Mouse (Mus musculus) liver, postnatal 0 days (tissue): ENCODE results near the gene Tbck. TPM values are rescaled to one million over a fixed set of nuclear protein-coding genes. Genes with fewer than 3 reads are reported as not detected.
A peak's percentile ranks its signal among the peaks of the same experiment; 100 is the strongest.

Experiments
- ATAC-seq: fragments of 200-750 bp; cut with Nextera tagmentation; 2 replicates; pipeline ENCODE4 v1.8.0; 2017; ENCODE audit warnings: mild to moderate bottlenecking, moderate library complexity
- DNase-seq: peaks from one replicate; pipeline ENCODE4 v3.0.0-alpha.2; 2016
- H3K27ac ChIP-seq: fragments of 300-500 bp; sonication (generic); 2 replicates; pipeline ENCODE4 v1.5.1; 2014; ENCODE audit warnings: antibody characterized with exemption, moderate library complexity, mild to moderate bottlenecking, low read depth
- H3K27me3 ChIP-seq: fragments of 300-500 bp; sonication (generic); 2 replicates; pipeline ENCODE4 v1.6.1; 2014; ENCODE audit warnings: low read length, control low read depth, mixed read lengths; ENCODE audit not compliant: insufficient read depth
- H3K36me3 ChIP-seq: fragments of 300-500 bp; sonication (generic); replicated peaks from 2 replicates; pipeline ENCODE4 v1.6.1; 2014; ENCODE audit warnings: mild to moderate bottlenecking, control low read depth, low read length, moderate library complexity, mixed read lengths; ENCODE audit not compliant: insufficient read depth
- H3K4me1 ChIP-seq: fragments of 300-500 bp; sonication (generic); 2 replicates; pipeline ENCODE4 v1.6.1; 2014; ENCODE audit warnings: antibody characterized with exemption, mild to moderate bottlenecking, control low read depth; ENCODE audit not compliant: insufficient read depth
- H3K4me2 ChIP-seq: fragments of 300-500 bp; sonication (generic); 2 replicates; pipeline ENCODE4 v1.6.1; 2014; ENCODE audit warnings: low read depth, mild to moderate bottlenecking, low read length, moderate library complexity, mixed read lengths
- H3K4me3 ChIP-seq: fragments of 300-500 bp; sonication (generic); 2 replicates; pipeline ENCODE4 v1.5.1; 2014; ENCODE audit warnings: low read depth, low read length
- H3K9ac ChIP-seq: fragments of 300-500 bp; sonication (generic); replicated peaks from 2 replicates; pipeline ENCODE4 v1.6.1; 2014; ENCODE audit warnings: mild to moderate bottlenecking, moderate library complexity
- H3K9me3 ChIP-seq: fragments of 300-500 bp; sonication (generic); 2 replicates; pipeline ENCODE4 v1.6.1; 2016; ENCODE audit warnings: mild to moderate bottlenecking, control low read depth, low read length, mixed read lengths
- CTCF ChIP-seq: sonication (generic); IDR thresholded peaks from 2 replicates; pipeline ENCODE4 v1.5.1; 2016; ENCODE audit warnings: antibody characterized with exemption, low read depth
- EP300 ChIP-seq: IDR thresholded peaks from 2 replicates; pipeline ENCODE4 v1.6.1; 2016; ENCODE audit warnings: antibody characterized with exemption, low read depth, mild to moderate bottlenecking
- WGBS: fragments of 180-500 bp; shearing (Covaris S2); extraction: QIAGEN DNeasy Blood & Tissue Kit; methylation state at CpG from one replicate; pipeline ENCODE4 v1.1.7; 2014; ENCODE audit not compliant: insufficient replicate concordance; 5-methylcytosine and 5-hydroxymethylcytosine counted together
- polyA plus RNA-seq: library from polyadenylated mRNA; unstranded; fragments of >200 nt; fragmentation: Nextera tagmentation; extraction: Ambion mirVana; gene quantifications from 2 replicates; pipeline ENCODE4 v1.2.1, GENCODE M21; 2015

The Tbck gene
- 4.4 and 5.0 TPM in 2 replicates for polyA plus RNA-seq

GRCm38 (mm10) chr3:132683447-132684230, at the start of gene Tbck:
Tbck (plus strand) TSS chr3:132684144.
- TF ChIP-seq CTCF (no peak), EP300 (peak; percentile 78; the same call in 1 of the 2 replicates)
- H3K27ac ChIP-seq, result peak within 1 kb of the TSS; percentile 85
- H3K36me3 ChIP-seq, result 0 out of 2 replicates have a peak, but pooled peaks cover 3% of the 10 kb centered on the region
- peaks cover 7% of the 10 kb centered on the region for H3K4me1 ChIP-seq
- DNase-seq (peak; percentile 94), ATAC-seq (peak; percentile 97)
- 0% methylated on average over 42 of the region's 42 CpGs for WGBS
- H3K27me3 ChIP-seq, result no peaks in the 10 kb centered on the region
- H3K4me2 ChIP-seq, result peak within 1 kb of the TSS; percentile 76
- peak within 1 kb of the TSS; percentile 65 for H3K4me3 ChIP-seq
- H3K9ac ChIP-seq, result peak within 1 kb of the TSS; percentile 92
- H3K9me3 ChIP-seq, result no peaks in the 10 kb centered on the region

GRCm38 (mm10) chr3:132637080-132637479, 46.9 kb upstream of the Tbck start:
- no peak for DNase-seq
- H3K4me3 ChIP-seq, result no peak overlapping the region
- no peaks in the 10 kb centered on the region for H3K4me1 ChIP-seq
- H3K36me3 ChIP-seq, result no peaks in the 10 kb centered on the region
- H3K27ac ChIP-seq, result no peak overlapping the region
- no peak overlapping the region for H3K4me2 ChIP-seq
- no peak for ATAC-seq
- no peaks in the 10 kb centered on the region for H3K9me3 ChIP-seq
- H3K9ac ChIP-seq, result no peak overlapping the region
- TF ChIP-seq CTCF, result no peak
- no peak for TF ChIP-seq EP300
- WGBS, result 74% methylated on average over 3 of the region's 3 CpGs
- H3K27me3 ChIP-seq, result no peaks in the 10 kb centered on the region

- no peak for ATAC-seq
- no peak overlapping the region for H3K27ac ChIP-seq
- H3K36me3 ChIP-seq, result no peaks in the 10 kb centered on the region
- no peak overlapping the region for H3K4me3 ChIP-seq
- no peak overlapping the region for H3K4me2 ChIP-seq
- H3K9ac ChIP-seq, result no peak overlapping the region
- 61% methylated on average over 4 of the region's 4 CpGs for WGBS
- H3K4me1 ChIP-seq, result no peaks in the 10 kb centered on the region; the same call in 1 of the 2 replicates
- no peak for DNase-seq
- TF ChIP-seq EP300, result no peak
- no peak for TF ChIP-seq CTCF
- H3K27me3 ChIP-seq, result no peaks in the 10 kb centered on the region
- no peaks in the 10 kb centered on the region for H3K9me3 ChIP-seq
Measured at GRCm38 (mm10) chr3:132644071-132644470, 39.9 kb upstream of the Tbck start.

- no peak for ATAC-seq
- WGBS, result 38% methylated on average over 1 of the region's 1 CpGs
Measured at GRCm38 (mm10) chr3:132646814-132647213, 37.1 kb upstream of the Tbck start.

GRCm38 (mm10) chr3:132649368-132649767, 34.6 kb upstream of the Tbck start:
- H3K4me2 ChIP-seq, result no peak overlapping the region
- no peak overlapping the region for H3K4me3 ChIP-seq
- no peak overlapping the region for H3K27ac ChIP-seq
- 70% methylated on average over 7 of the region's 7 CpGs for WGBS
- H3K36me3 ChIP-seq, result no peaks in the 10 kb centered on the region
- TF ChIP-seq EP300, result no peak
- no peak for TF ChIP-seq CTCF
- no peaks in the 10 kb centered on the region for H3K4me1 ChIP-seq
- DNase-seq (no peak), ATAC-seq (no peak)
- no peaks in the 10 kb centered on the region for H3K9me3 ChIP-seq
- H3K9ac ChIP-seq, result no peak overlapping the region
- H3K27me3 ChIP-seq, result no peaks in the 10 kb centered on the region

More at GRCm38 (mm10) chr3:132646814-132647213, 37.1 kb upstream of the Tbck start:
- Histone ChIP-seq H3K4me1 (no peaks in the 10 kb centered on the region; the same call in 1 of the 2 replicates), H3K9ac (no peak overlapping the region), H3K27me3 (no peaks in the 10 kb centered on the region), H3K36me3 (no peaks in the 10 kb centered on the region), H3K4me2 (no peak overlapping the region), H3K27ac (no peak overlapping the region), H3K9me3 (no peaks in the 10 kb centered on the region), H3K4me3 (no peak overlapping the region)
- DNase-seq, result no peak
- TF ChIP-seq EP300, result no peak
- TF ChIP-seq CTCF, result no peak

- 80% methylated on average over 5 of the region's 5 CpGs for WGBS
- no peak overlapping the region for H3K4me2 ChIP-seq
Measured at GRCm38 (mm10) chr3:132650191-132650590, 33.8 kb upstream of the Tbck start.

More at GRCm38 (mm10) chr3:132650191-132650590, 33.8 kb upstream of the Tbck start:
- H3K36me3 ChIP-seq, result no peaks in the 10 kb centered on the region
- no peak for TF ChIP-seq EP300
- TF ChIP-seq CTCF, result no peak
- no peaks in the 10 kb centered on the region for H3K27me3 ChIP-seq
- no peaks in the 10 kb centered on the region for H3K4me1 ChIP-seq
- no peaks in the 10 kb centered on the region for H3K9me3 ChIP-seq
- H3K9ac ChIP-seq, result no peak overlapping the region
- DNase-seq (no peak), ATAC-seq (no peak)
- H3K4me3 ChIP-seq, result no peak overlapping the region
- H3K27ac ChIP-seq, result no peak overlapping the region
